Mouse (Mus musculus) spleen, adult 18-20 months (tissue): Measurements from ENCODE around the gene Gosr2.
A peak's percentile ranks its signal among the peaks of the same experiment; 100 is the strongest.

ENCODE experiments used
- DNase-seq, 2 experiments: peaks; one replicate each; pipeline ENCODE4 v3.0.0; 2022; ENCODE audit warnings: mixed read lengths in 2 of 2

Gene Gosr2

DNA sequence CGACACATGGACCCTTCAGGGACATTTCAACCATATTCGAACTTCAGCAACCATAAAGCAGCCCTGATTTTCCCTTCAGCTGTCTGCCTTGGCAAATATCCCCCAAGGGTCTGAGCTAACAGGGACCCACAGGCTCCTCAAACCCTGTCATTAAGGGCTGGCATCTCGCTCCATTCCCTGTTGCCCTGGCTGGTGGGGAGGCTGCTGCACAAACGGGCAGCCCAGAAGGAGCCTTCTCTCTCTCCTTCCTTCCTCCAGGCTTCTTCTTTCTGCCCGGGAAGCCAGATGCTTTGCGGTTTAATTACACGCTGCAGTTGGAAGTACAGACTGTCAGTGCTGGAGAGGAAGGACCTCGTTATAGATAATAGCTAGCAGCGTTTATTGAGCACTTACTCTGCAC is 54.5 kb downstream of the Gosr2 start:
- DNase-seq: no peak

- peak in 1 of 2 experiments; percentile 35 for DNase-seq
Measured at GRCm38 (mm10) chr11:103639407-103639946, 58.2 kb downstream of the Gosr2 start.

DNA sequence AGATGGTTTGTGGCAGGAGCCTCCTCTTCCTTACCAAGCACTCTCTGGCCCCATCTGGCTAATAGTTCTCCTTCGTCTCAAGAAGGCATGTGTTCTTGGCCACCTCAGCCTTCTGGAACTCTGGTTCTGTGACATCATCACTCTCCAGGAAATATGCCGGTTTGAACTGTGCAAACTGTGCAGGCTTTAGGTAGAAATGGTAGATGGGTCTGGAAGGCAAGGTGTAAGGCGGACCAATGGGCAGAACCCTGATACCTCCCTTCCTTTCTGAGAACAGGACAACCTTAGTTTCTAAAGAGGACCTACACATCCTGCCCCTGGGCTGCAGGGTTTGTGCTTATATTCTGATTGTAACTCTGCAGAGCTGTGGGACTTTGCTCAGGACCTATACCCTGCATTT is 58.9 kb downstream of the Gosr2 start, which contains the start of gene Lyzl6:
TSS of gene Lyzl6 (minus strand) at position 101 of the 400 bp plus-strand sequence.
- DNase-seq: no peak

- DNase-seq: no peak
Measured at GRCm38 (mm10) chr11:103636261-103636660, 61.4 kb downstream of the Gosr2 start.

DNA sequence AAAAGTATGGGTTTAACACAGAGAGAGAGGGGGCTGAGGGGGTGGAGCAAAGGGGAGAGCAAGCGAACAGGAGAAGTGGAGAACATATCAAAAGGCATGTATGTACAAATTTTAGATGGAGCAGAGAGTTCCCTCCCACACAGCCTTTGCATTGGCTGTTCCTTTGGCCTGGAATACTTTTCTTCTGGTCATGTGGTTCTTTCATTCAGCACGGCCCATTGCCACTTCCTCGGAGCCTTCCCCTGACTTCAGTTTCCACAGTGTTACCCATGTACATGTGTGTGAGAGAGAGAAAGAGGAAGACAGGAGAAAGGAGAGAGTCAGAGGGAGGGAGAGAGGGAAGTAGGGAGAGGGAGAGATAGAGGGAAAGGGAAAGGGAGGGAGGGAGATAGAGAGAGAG is 62.2 kb downstream of the Gosr2 start:
- DNase-seq: no peak

DNA sequence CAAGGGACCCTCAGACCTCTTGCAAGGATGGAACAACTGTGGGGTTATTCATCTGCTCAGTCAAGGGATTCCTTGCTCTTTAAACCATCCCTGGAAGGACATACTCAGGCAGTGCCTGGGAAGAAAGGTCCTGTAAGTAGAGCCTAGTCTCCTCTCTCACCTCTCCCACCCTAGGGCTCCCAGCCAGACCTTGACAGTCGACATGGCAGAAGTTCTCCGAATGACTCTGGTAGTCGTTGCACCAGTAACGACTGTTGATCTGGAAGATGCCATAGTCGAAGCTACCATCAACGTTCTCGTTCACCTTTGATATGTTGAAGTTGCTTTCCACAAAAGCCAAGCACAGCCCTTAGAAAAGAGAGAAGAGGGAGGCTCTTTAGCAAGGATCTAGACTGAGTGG is 62.9 kb downstream of the Gosr2 start:
- DNase-seq: no peak

DNA sequence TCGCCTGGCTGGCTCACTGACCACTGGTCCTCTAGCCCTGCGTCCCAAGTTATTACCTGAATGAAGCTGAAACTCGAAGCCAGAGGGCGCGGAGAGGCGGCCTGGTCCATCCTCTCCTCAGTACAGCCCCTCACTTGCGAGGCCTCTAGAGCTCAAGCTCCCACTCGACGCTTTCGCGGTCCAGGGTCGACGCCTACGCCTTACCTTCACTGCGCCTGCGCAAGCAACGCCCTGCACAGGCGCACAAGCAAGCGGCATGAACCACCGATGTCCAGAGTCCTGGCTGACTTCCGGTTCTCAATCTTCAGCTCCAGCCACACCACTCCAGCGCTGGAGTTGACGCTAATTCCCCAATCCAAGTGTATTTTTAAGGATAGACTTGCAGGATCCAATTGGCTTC is 70.2 kb downstream of the Gosr2 start:
- no peak for DNase-seq
